Mouse (Mus musculus) small intestine, adult 2 months (tissue): ENCODE measurements around the gene Ralgapb. TPM values are rescaled to one million over a fixed set of nuclear protein-coding genes. Genes with fewer than 3 reads are reported as not detected.

Source experiments
- H3K27ac ChIP-seq: fragments of 200-500 bp; 2 replicates; pipeline ENCODE4 v1.5.1; 2012; ENCODE audit warnings: low read depth, low read length, control low read depth, inconsistent platforms; ENCODE audit not compliant: insufficient read depth
- H3K27me3 ChIP-seq: fragments of 200-500 bp; 2 replicates; pipeline ENCODE4 v1.6.1; 2012; ENCODE audit warnings: mild to moderate bottlenecking, moderate library complexity, low read length, inconsistent platforms; ENCODE audit not compliant: control insufficient read depth, insufficient read depth
- H3K36me3 ChIP-seq: fragments of 200-500 bp; 2 replicates; pipeline ENCODE4 v1.6.1; 2012; ENCODE audit warnings: mild to moderate bottlenecking, low read length, control low read depth, inconsistent platforms; ENCODE audit not compliant: control insufficient read depth, insufficient read depth
- H3K4me1 ChIP-seq: fragments of 200-500 bp; 2 replicates; pipeline ENCODE4 v1.6.1; 2012; ENCODE audit warnings: low read length, inconsistent platforms, mixed read lengths; ENCODE audit not compliant: control insufficient read depth, insufficient read depth, insufficient read length
- H3K4me3 ChIP-seq: fragments of 200-500 bp; 2 replicates; pipeline ENCODE4 v1.5.1; 2012; ENCODE audit warnings: low read depth, mild to moderate bottlenecking, control low read depth, inconsistent platforms, low read length, moderate library complexity
- CTCF ChIP-seq: fragments of 200-500 bp; IDR thresholded peaks from 2 replicates; pipeline ENCODE4 v1.5.1; 2012; ENCODE audit warnings: low read depth, mild to moderate bottlenecking, control low read depth, inconsistent platforms, low read length, moderate library complexity, mixed read lengths; ENCODE audit not compliant: insufficient replicate concordance, insufficient read length; ENCODE audit errors: extremely low read depth
- POLR2A ChIP-seq: fragments of 200-500 bp; IDR thresholded peaks from 2 replicates; pipeline ENCODE4 v1.6.1; 2012; ENCODE audit warnings: low read depth, mild to moderate bottlenecking, control low read depth, inconsistent platforms, low read length, moderate library complexity
- WGBS: fragments of 180-500 bp; shearing (Covaris S2); methylation state at CpG from one replicate; pipeline ENCODE4 v1.1.7; 2018; 5-methylcytosine and 5-hydroxymethylcytosine counted together
- polyA plus RNA-seq: library from polyadenylated mRNA; depleted of rRNA; stranded (reverse); fragments of >200 nt; gene quantifications from 2 replicates; pipeline ENCODE4 v1.2.3, GENCODE M21; 2012; rRNA removed

Gene Ralgapb
- polyA plus RNA-seq, 1 experiment = 16.4 TPM

DNA sequence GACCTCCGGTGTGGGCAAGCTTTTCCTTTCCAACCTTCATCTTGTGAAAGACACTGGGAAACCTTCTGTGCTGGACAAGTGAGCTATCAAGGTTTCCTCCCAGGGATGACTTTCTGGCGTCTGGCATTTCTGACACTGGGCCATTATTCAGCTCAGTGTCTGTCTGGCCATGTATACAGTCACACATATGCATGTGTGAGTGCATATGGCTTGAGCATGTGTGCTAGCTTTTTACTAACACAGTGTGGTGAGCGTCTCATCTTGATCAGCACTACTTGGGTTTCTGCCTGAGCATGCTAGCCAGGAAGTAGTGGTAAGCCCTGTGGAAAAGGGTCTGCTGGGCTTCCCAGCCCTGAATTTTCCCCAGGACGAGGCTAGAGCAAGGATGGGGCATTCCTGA lies 131.6 kb downstream of the Ralgapb start:
- Histone ChIP-seq H3K36me3 (no peaks in the 10 kb centered on the region), H3K4me1 (no peaks in the 10 kb centered on the region), H3K4me3 (no peak overlapping the region), H3K27me3 (no peaks in the 10 kb centered on the region), H3K27ac (no peak overlapping the region)
- TF ChIP-seq CTCF (no peak), POLR2A (no peak)
- WGBS = 38% methylated on average over 4 of the region's 4 CpGs

DNA sequence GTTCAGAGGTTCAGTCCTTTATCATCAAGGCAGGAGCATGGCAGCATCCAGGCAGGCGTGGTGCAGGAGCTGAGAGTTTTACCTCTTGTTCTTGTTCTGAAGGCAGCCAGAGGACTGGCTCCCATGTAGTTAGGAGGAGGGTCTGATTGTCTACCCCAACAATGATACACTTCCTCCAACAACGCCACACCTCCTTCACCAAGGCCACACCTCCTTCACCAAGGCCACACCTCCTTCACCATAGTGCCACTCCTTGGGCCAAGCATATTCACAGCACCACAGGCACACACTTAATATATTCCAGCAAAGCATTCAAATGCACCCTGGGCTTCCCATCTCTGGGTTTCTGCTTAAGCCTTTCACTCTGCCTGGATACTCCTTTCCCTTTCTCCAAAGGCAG lies 135.6 kb downstream of the Ralgapb start:
- no peaks in the 10 kb centered on the region for H3K36me3 ChIP-seq
- peaks cover 2% of the 10 kb centered on the region; the same call in 1 of the 2 replicates for H3K4me1 ChIP-seq
- no peak overlapping the region for H3K27ac ChIP-seq
- no peak overlapping the region for H3K4me3 ChIP-seq
- no peaks in the 10 kb centered on the region for H3K27me3 ChIP-seq
- WGBS = 51% methylated on average over 2 of the region's 2 CpGs
- no peak for TF ChIP-seq POLR2A
- TF ChIP-seq CTCF = no peak

DNA sequence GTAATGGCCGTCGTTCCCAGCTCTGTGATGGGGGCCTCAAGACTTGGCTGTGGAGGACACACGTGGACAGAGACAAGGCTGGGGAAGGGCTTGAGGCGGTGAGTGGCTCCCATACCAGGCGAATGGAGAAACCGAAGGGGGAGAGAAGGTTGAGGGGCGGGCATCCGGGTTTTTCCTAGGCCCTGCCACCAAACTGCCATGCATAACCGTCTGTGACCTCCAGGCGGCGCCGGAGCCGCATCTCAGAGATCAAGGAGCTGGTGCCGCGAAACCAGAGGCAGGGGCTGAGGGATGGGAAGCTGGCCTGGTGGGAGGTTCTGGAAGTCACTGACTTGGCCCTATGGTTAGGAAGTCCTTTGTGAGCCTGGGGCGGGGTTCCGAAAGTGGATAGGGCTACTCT lies 137.1 kb downstream of the Ralgapb start:
- WGBS = 9% methylated on average over 17 of the region's 17 CpGs
- no peaks in the 10 kb centered on the region for H3K36me3 ChIP-seq
- H3K27ac ChIP-seq = no peak overlapping the region
- peaks cover 2% of the 10 kb centered on the region; the same call in 1 of the 2 replicates for H3K4me1 ChIP-seq
- H3K4me3 ChIP-seq = no peak overlapping the region
- peak; percentile 73; the same call in 1 of the 2 replicates for TF ChIP-seq CTCF
- TF ChIP-seq POLR2A = peak; percentile 7; the same call in 1 of the 2 replicates
- no peaks in the 10 kb centered on the region for H3K27me3 ChIP-seq

Other genes with a start within 250 kb of the Ralgapb start
- gene D630003M21Rik, start 180.6 kb upstream of the Ralgapb start, polyA plus RNA-seq = 1.1 and 1.7 TPM in 2 replicates
- not detected in 2 replicates for gene Bpi, start 151.8 kb upstream of the Ralgapb start, polyA plus RNA-seq
- gene Lbp, start 103.4 kb upstream of the Ralgapb start, polyA plus RNA-seq = 2.1 and 2.7 TPM in 2 replicates
- gene Snhg11, start 34.2 kb upstream of the Ralgapb start, polyA plus RNA-seq = 1.4 and 2.0 TPM in 2 replicates
- 0.33 and 0.56 TPM in 2 replicates for gene Adig, start 92.8 kb downstream of the Ralgapb start, polyA plus RNA-seq
- gene Arhgap40, start 102.9 kb downstream of the Ralgapb start, polyA plus RNA-seq = 1.1 TPM in 1 of 2 replicates, not detected in the other
- not detected in 2 replicates for gene Slc32a1, start 200.9 kb downstream of the Ralgapb start, polyA plus RNA-seq
- gene Actr5, start 215.0 kb downstream of the Ralgapb start, polyA plus RNA-seq = 5.5 and 7.7 TPM in 2 replicates